In the genomic region with DNA sequence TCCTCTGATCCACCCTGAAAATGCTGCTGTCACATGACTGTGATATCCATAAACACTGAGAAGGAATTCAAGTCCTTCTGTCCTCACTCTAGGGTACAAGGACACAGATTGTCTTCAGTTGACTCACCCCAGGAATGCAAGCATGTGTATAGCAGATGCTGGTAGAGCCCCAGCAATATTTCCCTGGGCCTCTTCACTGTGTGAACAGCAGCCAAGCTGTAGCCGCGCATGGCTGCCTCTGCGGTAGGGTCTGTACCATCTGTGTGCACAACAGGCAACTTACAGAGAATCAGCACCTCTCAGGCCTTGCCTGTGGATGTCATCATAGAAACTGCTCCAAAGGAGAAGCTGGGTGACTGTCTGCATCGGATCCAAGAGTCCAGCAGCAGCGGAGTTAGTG, we compare ENCODE assay signal across 9 mouse cellular contexts. TPM values are rescaled to one million over a fixed set of nuclear protein-coding genes. Genes with fewer than 3 reads are reported as not detected.
DNase-seq lines count a peak whose midpoint lies in the region; ATAC-seq and TF ChIP-seq lines count a peak whose summit lies in the region.
"Had no signal": no experiment of that assay in that cellular context is flagged by ENCODE, and none has a peak within 500 bp of the region (broad histone marks: within the 10 kb centered on the region; RNA-seq: fewer than 3 reads in every experiment).

No protein-coding gene starts in this region.

- no peaks in the 10 kb centered on the region for H3K36me3 ChIP-seq in heart, embryonic 14.5 days (ENCODE audit: control insufficient read depth, insufficient read depth, low read length)
- no peaks in the 10 kb centered on the region for H3K36me3 ChIP-seq in heart, embryonic 12.5 days
- no peaks in the 10 kb centered on the region for H3K36me3 ChIP-seq in neural tube, embryonic 14.5 days (ENCODE audit: control insufficient read depth, insufficient read depth, low read length)
- H3K36me3 ChIP-seq in neural tube, embryonic 15.5 days = no peaks in the 10 kb centered on the region
- H3K36me3 ChIP-seq in hindbrain, embryonic 16.5 days (ENCODE audit: control insufficient read depth, insufficient read depth, low read length) = no peaks in the 10 kb centered on the region
- H3K36me3 ChIP-seq in stomach, postnatal 0 days (ENCODE audit: control insufficient read depth, insufficient read depth, low read length) = no peaks in the 10 kb centered on the region
- H3K36me3 ChIP-seq: lung, embryonic 15.5 days had no signal

- ATAC-seq in heart, embryonic 14.5 days (ENCODE audit: insufficient number of reproducible peaks, insufficient read depth, low FRiP score, low read depth) = peak; percentile 54; the same call in 1 of the 2 replicates
- no peak for ATAC-seq in heart, embryonic 12.5 days (ENCODE audit: insufficient number of reproducible peaks, low FRiP score)
- peak; percentile 71 for ATAC-seq in neural tube, embryonic 14.5 days (ENCODE audit: low read depth)
- no peak; the same call in 1 of the 2 replicates for ATAC-seq in neural tube, embryonic 15.5 days (ENCODE audit: low FRiP score)
- peak; percentile 93 for ATAC-seq in hindbrain, embryonic 16.5 days
- ATAC-seq in stomach, postnatal 0 days (ENCODE audit: low FRiP score, low TSS enrichment) = 0 out of 2 replicates have a peak, but pooled peaks have one; percentile 29
- ATAC-seq in megakaryocyte progenitor cell, adult 5-6 weeks (replicated peaks; ENCODE audit: poor library complexity) = no peak

- no peak for TF ChIP-seq CTCF in stomach, postnatal 0 days (IDR thresholded peaks at IDR 0.05; ENCODE audit: low read depth)

- no peak overlapping the region for H3K4me2 ChIP-seq in heart, embryonic 14.5 days (ENCODE audit: low read length)
- H3K4me2 ChIP-seq in heart, embryonic 12.5 days = no peak overlapping the region
- no peak overlapping the region for H3K4me2 ChIP-seq in neural tube, embryonic 14.5 days (ENCODE audit: low read depth, low read length)
- H3K4me2 ChIP-seq in neural tube, embryonic 15.5 days = no peak overlapping the region
- H3K4me2 ChIP-seq in hindbrain, embryonic 16.5 days (ENCODE audit: low read length) = no peak overlapping the region
- no peak overlapping the region for H3K4me2 ChIP-seq in stomach, postnatal 0 days (replicated peaks; ENCODE audit: low read depth)
- H3K4me2 ChIP-seq: lung, embryonic 15.5 days had no signal

- H3K27ac ChIP-seq in heart, embryonic 14.5 days (replicated peaks in 1 of 2; ENCODE audit: control insufficient read depth in 1 of 2, insufficient read depth in 1 of 2, low read depth in 2 of 2, low read length in 2 of 2) = peak overlapping the region in 1 of 2 experiments; percentile 33; a peak in 1 of 4 replicates
- H3K27ac ChIP-seq in heart, embryonic 12.5 days (ENCODE audit: poor library complexity, severe bottlenecking) = no peak overlapping the region
- no peak overlapping the region for H3K27ac ChIP-seq in neural tube, embryonic 14.5 days (ENCODE audit: low read depth, low read length)
- H3K27ac ChIP-seq in neural tube, embryonic 15.5 days (replicated peaks) = no peak overlapping the region
- H3K27ac ChIP-seq in hindbrain, embryonic 16.5 days (ENCODE audit: low read depth, low read length) = no peak overlapping the region
- no peak overlapping the region for H3K27ac ChIP-seq in stomach, postnatal 0 days (replicated peaks)
- H3K27ac ChIP-seq: lung, embryonic 15.5 days had no signal

- no peak overlapping the region for H3K9ac ChIP-seq in heart, embryonic 14.5 days (ENCODE audit: low read length)
- H3K9ac ChIP-seq in heart, embryonic 12.5 days = no peak overlapping the region
- H3K9ac ChIP-seq in neural tube, embryonic 14.5 days (replicated peaks; ENCODE audit: low read depth, low read length) = no peak overlapping the region
- no peak overlapping the region for H3K9ac ChIP-seq in neural tube, embryonic 15.5 days (replicated peaks)
- H3K9ac ChIP-seq in hindbrain, embryonic 16.5 days (ENCODE audit: low read depth, low read length) = no peak overlapping the region
- no peak overlapping the region for H3K9ac ChIP-seq in stomach, postnatal 0 days (ENCODE audit: low read length)
- H3K9ac ChIP-seq: lung, embryonic 15.5 days had no signal

- H3K27me3 ChIP-seq in heart, embryonic 14.5 days (ENCODE audit: control insufficient read depth, insufficient read depth, low read length) = no peaks in the 10 kb centered on the region
- no peaks in the 10 kb centered on the region for H3K27me3 ChIP-seq in heart, embryonic 12.5 days (replicated peaks)
- H3K27me3 ChIP-seq in neural tube, embryonic 14.5 days (ENCODE audit: control insufficient read depth, insufficient read depth, low read length) = no peaks in the 10 kb centered on the region
- no peaks in the 10 kb centered on the region for H3K27me3 ChIP-seq in neural tube, embryonic 15.5 days (replicated peaks)
- H3K27me3 ChIP-seq in hindbrain, embryonic 16.5 days (replicated peaks; ENCODE audit: control insufficient read depth, insufficient read depth, low read length) = no peaks in the 10 kb centered on the region
- no peaks in the 10 kb centered on the region for H3K27me3 ChIP-seq in stomach, postnatal 0 days (ENCODE audit: control insufficient read depth, insufficient read depth, low read length)
- H3K27me3 ChIP-seq: lung, embryonic 15.5 days had no signal

- H3K4me1 ChIP-seq in heart, embryonic 14.5 days (ENCODE audit: control insufficient read depth in 2 of 2, insufficient read depth in 2 of 2, low read length in 2 of 2) = peaks cover 6 to 9% of the 10 kb centered on the region in 2 experiments
- H3K4me1 ChIP-seq in heart, embryonic 12.5 days (replicated peaks) = peaks cover 7% of the 10 kb centered on the region
- no peaks in the 10 kb centered on the region for H3K4me1 ChIP-seq in neural tube, embryonic 14.5 days (ENCODE audit: control insufficient read depth, insufficient read depth, low read length)
- no peaks in the 10 kb centered on the region for H3K4me1 ChIP-seq in neural tube, embryonic 15.5 days
- H3K4me1 ChIP-seq in hindbrain, embryonic 16.5 days (ENCODE audit: control insufficient read depth, insufficient read depth, low read depth, low read length) = no peaks in the 10 kb centered on the region
- H3K4me1 ChIP-seq in stomach, postnatal 0 days (replicated peaks; ENCODE audit: control insufficient read depth, insufficient read depth) = no peaks in the 10 kb centered on the region
- H3K4me1 ChIP-seq: lung, embryonic 15.5 days had no signal

- DNase-seq in stomach, postnatal 0 days (ENCODE audit: low spot score) = no peak
- no peak for DNase-seq in spleen, postnatal 10 days (ENCODE audit: low spot score in 2 of 2)

- H3K4me3 ChIP-seq in heart, embryonic 14.5 days (ENCODE audit: control insufficient read depth in 1 of 2, insufficient read depth in 1 of 2, low read depth in 1 of 2, low read length in 2 of 2) = no peak overlapping the region
- no peak overlapping the region for H3K4me3 ChIP-seq in heart, embryonic 12.5 days
- H3K4me3 ChIP-seq in neural tube, embryonic 14.5 days (ENCODE audit: low read depth, low read length) = no peak overlapping the region
- H3K4me3 ChIP-seq in neural tube, embryonic 15.5 days (replicated peaks) = no peak overlapping the region
- H3K4me3 ChIP-seq in hindbrain, embryonic 16.5 days (ENCODE audit: low read length) = no peak overlapping the region
- H3K4me3 ChIP-seq in stomach, postnatal 0 days (ENCODE audit: low read depth, low read length) = no peak overlapping the region
- H3K4me3 ChIP-seq: lung, embryonic 15.5 days had no signal

- no peak for TF ChIP-seq EP300 in stomach, postnatal 0 days (optimal IDR thresholded peaks at IDR 0.05)

- WGBS in heart, embryonic 14.5 days = 69% methylated on average over 5 of the region's 5 CpGs
- 75% methylated on average over 5 of the region's 5 CpGs for WGBS in heart, embryonic 12.5 days
- WGBS in neural tube, embryonic 14.5 days = 93% methylated on average over 5 of the region's 5 CpGs
- 86% methylated on average over 5 of the region's 5 CpGs for WGBS in neural tube, embryonic 15.5 days
- WGBS in hindbrain, embryonic 16.5 days = 69% methylated on average over 5 of the region's 5 CpGs
- WGBS in stomach, postnatal 0 days = 78% methylated on average over 5 of the region's 5 CpGs

- H3K9me3 ChIP-seq in heart, embryonic 14.5 days (ENCODE audit: control insufficient read depth, low read length) = no peaks in the 10 kb centered on the region
- no peaks in the 10 kb centered on the region for H3K9me3 ChIP-seq in heart, embryonic 12.5 days (replicated peaks)
- no peaks in the 10 kb centered on the region for H3K9me3 ChIP-seq in neural tube, embryonic 14.5 days (ENCODE audit: control insufficient read depth, low read length)
- H3K9me3 ChIP-seq in neural tube, embryonic 15.5 days (replicated peaks) = no peaks in the 10 kb centered on the region
- H3K9me3 ChIP-seq in hindbrain, embryonic 16.5 days (ENCODE audit: control insufficient read depth, low read length) = no peaks in the 10 kb centered on the region
- no peaks in the 10 kb centered on the region for H3K9me3 ChIP-seq in stomach, postnatal 0 days (ENCODE audit: control insufficient read depth, low read length)
- H3K9me3 ChIP-seq: lung, embryonic 15.5 days had no signal

RNA-seq across cellular contexts. Expression of gene Lgalsl, which starts 47.8 kb away (rescaled TPM):
- 37.4 and 37.5 TPM in 2 replicates for polyA plus RNA-seq in heart, embryonic 14.5 days (2014; fragmentation: Nextera tagmentation; extraction: Ambion mirVana)
- 55.1 and 55.3 TPM in 2 replicates for polyA plus RNA-seq in heart, embryonic 12.5 days (2016; fragmentation: Nextera tagmentation; extraction: Ambion mirVana)
- 66.1 and 70.4 TPM in 2 replicates for polyA plus RNA-seq in neural tube, embryonic 14.5 days (2014; fragmentation: Nextera tagmentation; extraction: Ambion mirVana)
- polyA plus RNA-seq in neural tube, embryonic 15.5 days (2015; fragmentation: Nextera tagmentation; extraction: Ambion mirVana) = 63.9 and 70.5 TPM in 2 replicates
- 84.9 and 87.2 TPM in 2 replicates for polyA plus RNA-seq in hindbrain, embryonic 16.5 days (2015; fragmentation: Nextera tagmentation; extraction: Ambion mirVana)
- 85.2 and 94.2 TPM in 2 replicates for polyA plus RNA-seq in stomach, postnatal 0 days (2015; fragmentation: Nextera tagmentation; extraction: Ambion mirVana)
- total RNA-seq in megakaryocyte progenitor cell, adult 5-6 weeks (2015) = 7.2 and 10.4 TPM in 2 replicates
- total RNA-seq in megakaryocyte progenitor cell, adult 5-6 weeks (2017) = 3.0 and 4.2 TPM in 2 replicates

Comparison
In these comparisons a context has a peak if more than half of its experiments do, and no peak if none do; other contexts are left out.
1. ATAC-seq: peak in heart, embryonic 14.5 days (single experiment), neural tube, embryonic 14.5 days (single experiment), hindbrain, embryonic 16.5 days (single experiment) and stomach, postnatal 0 days (single experiment); none in heart, embryonic 12.5 days (single experiment), neural tube, embryonic 15.5 days (single experiment) and megakaryocyte progenitor cell, adult 5-6 weeks (single experiment).